Mouse (Mus musculus) midbrain, embryonic 12.5 days (tissue): Measurements from ENCODE around the gene Spz1. TPM values are rescaled to one million over a fixed set of nuclear protein-coding genes. Genes with fewer than 3 reads are reported as not detected.
A peak's percentile ranks its signal among the peaks of the same experiment; 100 is the strongest.

Experiments used
- ATAC-seq: fragments of 200-750 bp; cut with Nextera tagmentation; 2 replicates; pipeline ENCODE4 v1.8.0; 2017; ENCODE audit warnings: low read depth, moderate TSS enrichment, moderate library complexity; ENCODE audit not compliant: low FRiP score
- H3K27ac ChIP-seq: fragments of 300-500 bp; sonication (generic); replicated peaks from 2 replicates; pipeline ENCODE4 v1.5.1; 2016; ENCODE audit warnings: mild to moderate bottlenecking
- H3K27me3 ChIP-seq: fragments of 300-500 bp; sonication (generic); 2 replicates; pipeline ENCODE4 v1.6.1; 2016; ENCODE audit warnings: mild to moderate bottlenecking
- H3K36me3 ChIP-seq: fragments of 300-500 bp; sonication (generic); 2 replicates; pipeline ENCODE4 v1.6.1; 2016
- H3K4me1 ChIP-seq: fragments of 300-500 bp; sonication (generic); 2 replicates; pipeline ENCODE4 v1.6.1; 2016
- H3K4me2 ChIP-seq: fragments of 300-500 bp; sonication (generic); replicated peaks from 2 replicates; pipeline ENCODE4 v1.6.1; 2016; ENCODE audit warnings: mild to moderate bottlenecking, moderate library complexity
- H3K4me3 ChIP-seq: fragments of 300-500 bp; sonication (generic); 2 replicates; pipeline ENCODE4 v1.5.1; 2016; ENCODE audit warnings: mild to moderate bottlenecking
- H3K9ac ChIP-seq: fragments of 300-500 bp; sonication (generic); replicated peaks from 2 replicates; pipeline ENCODE4 v1.6.1; 2016; ENCODE audit warnings: mild to moderate bottlenecking, moderate library complexity
- H3K9me3 ChIP-seq: fragments of 300-500 bp; sonication (generic); 2 replicates; pipeline ENCODE4 v1.6.1; 2016; ENCODE audit warnings: mild to moderate bottlenecking
- WGBS: fragments of 180-500 bp; shearing (Covaris S2); methylation state at CpG from one replicate; pipeline ENCODE4 v1.1.7; 2016; 5-methylcytosine and 5-hydroxymethylcytosine counted together
- polyA plus RNA-seq: library from polyadenylated mRNA; unstranded; fragments of >200 nt; fragmentation: Nextera tagmentation; extraction: Ambion mirVana; gene quantifications from 2 replicates; pipeline ENCODE4 v1.2.1, GENCODE M21; 2016

Spz1 gene
- polyA plus RNA-seq, 1 experiment from 2014 or later: not detected

DNA sequence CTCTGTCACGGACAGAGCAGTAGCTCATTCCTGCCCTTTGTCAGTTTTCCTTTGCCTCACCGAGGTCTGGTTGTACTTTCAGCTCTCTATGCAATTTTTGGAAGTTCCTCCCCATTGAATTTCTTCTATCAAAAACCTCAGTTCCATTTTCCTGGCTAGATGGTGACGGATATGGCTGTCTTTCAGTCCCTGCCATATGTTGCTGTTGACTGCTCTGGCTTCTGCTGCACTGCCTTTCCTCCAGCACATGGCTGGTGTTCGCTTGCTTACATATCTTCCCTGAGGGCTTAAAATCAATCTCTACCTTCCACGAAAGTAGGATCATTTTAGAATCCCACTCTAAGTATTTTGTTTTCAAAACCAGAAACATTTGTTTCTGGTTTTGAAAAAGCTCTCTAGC is 16.5 kb downstream of the Spz1 start:
- no peak overlapping the region for H3K4me3 ChIP-seq
- H3K27me3 ChIP-seq: no peaks in the 10 kb centered on the region
- no peaks in the 10 kb centered on the region for H3K36me3 ChIP-seq
- no peak overlapping the region for H3K9ac ChIP-seq
- 83% methylated on average over 5 of the region's 5 CpGs for WGBS
- ATAC-seq: no peak
- peaks cover 13% of the 10 kb centered on the region for H3K4me1 ChIP-seq
- H3K9me3 ChIP-seq: no peaks in the 10 kb centered on the region
- no peak overlapping the region for H3K27ac ChIP-seq
- H3K4me2 ChIP-seq: no peak overlapping the region

DNA sequence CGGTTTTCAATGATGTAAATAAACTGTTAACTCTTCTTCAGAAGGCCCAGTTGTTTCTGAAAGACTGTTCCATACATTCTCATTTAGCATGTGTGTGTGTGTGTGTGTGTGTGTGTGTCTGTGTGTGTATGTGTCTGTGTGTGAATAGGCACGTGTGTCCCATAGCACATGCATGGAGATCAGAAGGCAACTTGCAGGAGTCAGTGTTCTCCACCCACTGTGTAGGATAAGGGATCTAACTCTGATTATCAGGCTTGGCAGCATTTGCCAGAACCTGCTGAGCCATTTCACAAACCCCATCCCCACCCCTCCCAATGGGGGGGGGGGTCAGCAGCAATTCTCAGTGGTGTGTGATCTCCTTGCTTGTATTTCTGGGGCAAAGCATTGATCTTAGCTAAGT is 18.7 kb downstream of the Spz1 start:
- H3K9me3 ChIP-seq: 0 out of 2 replicates have a peak, but pooled peaks cover 4% of the 10 kb centered on the region
- no peak overlapping the region for H3K27ac ChIP-seq
- peak; percentile 55 for ATAC-seq
- WGBS: 56% methylated on average over 2 of the region's 2 CpGs
- peaks cover 13% of the 10 kb centered on the region for H3K4me1 ChIP-seq
- no peak overlapping the region for H3K9ac ChIP-seq
- no peak overlapping the region for H3K4me3 ChIP-seq
- H3K36me3 ChIP-seq: no peaks in the 10 kb centered on the region
- no peaks in the 10 kb centered on the region for H3K27me3 ChIP-seq
- H3K4me2 ChIP-seq: no peak overlapping the region

DNA sequence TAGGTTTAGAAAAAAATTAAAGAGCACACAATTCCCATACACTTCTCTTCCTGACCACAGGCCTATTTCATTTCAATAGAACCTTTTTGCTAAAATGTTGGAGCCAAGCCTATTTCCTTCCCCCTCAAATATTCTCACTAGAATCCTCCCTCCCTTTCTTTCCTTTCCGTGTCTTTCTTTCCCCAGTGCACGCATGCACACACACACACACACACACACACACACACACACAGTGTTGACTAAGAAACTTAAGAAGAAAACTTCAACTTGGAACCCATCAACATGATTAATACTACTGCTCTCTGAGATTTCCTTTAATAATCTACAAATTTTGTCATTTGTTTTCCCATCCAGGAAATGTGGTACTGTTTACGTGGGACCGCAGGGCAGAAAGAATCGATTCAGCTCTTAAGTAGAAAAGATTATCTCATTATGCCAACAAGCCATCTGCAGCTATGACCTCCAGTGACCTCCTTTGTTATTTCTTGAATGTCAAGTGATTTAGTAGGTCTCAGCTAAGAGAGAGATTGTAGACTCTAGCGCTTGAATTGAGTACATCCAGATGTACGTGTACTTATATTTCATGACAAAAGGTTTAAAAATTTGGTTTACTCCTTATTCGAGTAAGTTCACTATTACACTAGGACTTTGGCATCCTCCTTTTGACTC is 19.4 kb downstream of the Spz1 start:
- peaks cover 5% of the 10 kb centered on the region for H3K9me3 ChIP-seq
- H3K27me3 ChIP-seq: no peaks in the 10 kb centered on the region
- H3K9ac ChIP-seq: no peak overlapping the region
- H3K4me2 ChIP-seq: no peak overlapping the region
- H3K27ac ChIP-seq: no peak overlapping the region
- no peaks in the 10 kb centered on the region for H3K36me3 ChIP-seq
- WGBS: 20% methylated on average over 8 of the region's 8 CpGs
- peaks cover 13% of the 10 kb centered on the region for H3K4me1 ChIP-seq
- ATAC-seq: peak; percentile 68; the same call in 1 of the 2 replicates
- no peak overlapping the region for H3K4me3 ChIP-seq

DNA sequence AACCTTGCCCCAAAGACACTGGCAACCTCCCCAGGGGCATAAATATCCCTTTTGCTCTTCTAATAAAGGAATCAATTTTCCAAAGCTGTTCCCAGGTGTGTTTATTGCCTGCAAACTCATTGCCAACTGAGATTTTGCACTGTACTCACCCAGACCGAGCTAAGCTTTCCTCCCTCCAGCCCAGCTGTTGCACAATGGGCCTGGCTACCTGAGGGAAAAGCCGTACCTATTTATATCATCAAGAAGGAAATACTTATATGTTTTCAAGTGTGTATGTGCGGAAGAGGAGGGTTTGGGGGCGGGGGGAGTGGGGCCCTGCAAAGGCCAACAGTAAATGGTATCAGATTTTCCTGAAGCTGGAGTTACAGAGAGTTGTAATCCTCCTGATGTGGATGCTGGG is 28.9 kb downstream of the Spz1 start:
- no peaks in the 10 kb centered on the region for H3K4me1 ChIP-seq
- H3K27ac ChIP-seq: no peak overlapping the region
- H3K4me2 ChIP-seq: no peak overlapping the region
- ATAC-seq: no peak
- no peak overlapping the region for H3K9ac ChIP-seq
- no peaks in the 10 kb centered on the region for H3K36me3 ChIP-seq
- WGBS: 92% methylated on average over 4 of the region's 4 CpGs
- peaks cover 20% of the 10 kb centered on the region for H3K9me3 ChIP-seq
- no peak overlapping the region for H3K4me3 ChIP-seq
- no peaks in the 10 kb centered on the region for H3K27me3 ChIP-seq

DNA sequence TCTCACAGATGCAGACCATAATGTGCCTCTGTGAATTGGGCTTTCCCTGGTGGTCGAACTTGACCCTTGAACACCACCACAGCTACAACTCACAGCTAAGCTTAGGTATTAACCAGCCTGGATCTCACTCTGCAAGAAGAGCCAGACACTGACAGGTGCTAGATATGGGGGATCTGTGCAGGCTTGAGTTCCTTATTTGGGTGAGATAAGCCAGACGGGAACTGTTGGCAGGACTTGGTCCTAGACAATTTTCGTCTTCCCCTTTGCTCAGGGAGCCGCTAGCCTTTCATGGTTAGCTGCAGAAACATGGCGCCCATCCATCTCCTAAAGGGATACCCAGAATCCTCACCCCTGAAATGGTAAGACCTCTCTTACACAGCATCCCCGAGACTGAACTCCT is 35.0 kb downstream of the Spz1 start:
- Histone ChIP-seq H3K27me3 (peaks cover 3% of the 10 kb centered on the region; the same call in 1 of the 2 replicates), H3K9ac (no peak overlapping the region), H3K9me3 (no peaks in the 10 kb centered on the region), H3K36me3 (no peaks in the 10 kb centered on the region), H3K4me1 (no peaks in the 10 kb centered on the region), H3K4me3 (no peak overlapping the region), H3K27ac (no peak overlapping the region), H3K4me2 (no peak overlapping the region)
- ATAC-seq: no peak
- WGBS: 86% methylated on average over 6 of the region's 6 CpGs

DNA sequence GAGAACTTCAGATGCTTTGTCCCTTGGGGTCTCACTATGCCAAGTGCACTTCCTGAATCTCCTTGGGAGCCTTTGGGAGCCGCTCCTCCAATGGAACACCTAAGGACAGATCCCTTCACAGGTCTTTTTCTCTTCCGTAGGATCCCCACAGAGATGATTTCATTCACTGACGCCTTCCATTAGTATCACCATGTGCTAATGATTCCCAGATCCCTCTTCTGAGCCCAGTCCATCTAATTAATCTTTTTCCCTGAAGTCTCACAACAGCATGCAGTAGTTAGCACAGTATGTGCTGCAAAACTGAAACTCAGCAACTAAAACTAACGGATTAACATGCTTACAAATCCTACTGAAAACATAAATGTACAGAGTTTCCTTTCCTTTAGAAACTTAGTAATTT is 36.8 kb downstream of the Spz1 start:
- Histone ChIP-seq H3K4me1 (no peaks in the 10 kb centered on the region), H3K9ac (no peak overlapping the region), H3K27me3 (peaks cover 3% of the 10 kb centered on the region; the same call in 1 of the 2 replicates), H3K4me2 (no peak overlapping the region), H3K27ac (no peak overlapping the region), H3K9me3 (no peaks in the 10 kb centered on the region), H3K4me3 (no peak overlapping the region), H3K36me3 (no peaks in the 10 kb centered on the region)
- no peak for ATAC-seq
- 50% methylated on average over 4 of the region's 4 CpGs for WGBS

DNA sequence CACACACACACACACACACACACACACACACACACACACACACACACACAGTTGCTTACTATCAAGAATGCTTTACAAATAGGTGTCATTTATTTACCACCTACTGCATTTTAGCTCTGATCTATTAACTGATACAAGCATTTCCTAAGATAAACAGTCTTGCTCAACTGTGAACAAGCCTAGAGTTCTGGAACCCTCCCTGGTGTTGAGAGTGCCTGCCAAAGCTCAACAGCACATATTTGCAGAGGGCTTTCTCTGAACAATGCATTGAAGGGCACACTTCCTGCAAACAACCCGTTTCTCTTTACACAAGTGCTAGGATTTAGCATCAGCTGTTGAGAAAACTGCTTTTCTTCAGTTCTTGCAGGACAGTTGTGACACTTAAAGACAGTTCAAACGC is 42.2 kb downstream of the Spz1 start:
- Histone ChIP-seq H3K27me3 (0 out of 2 replicates have a peak, but pooled peaks cover under 1% of the 10 kb centered on the region), H3K4me3 (no peak overlapping the region), H3K9ac (no peak overlapping the region), H3K9me3 (no peaks in the 10 kb centered on the region), H3K36me3 (no peaks in the 10 kb centered on the region), H3K27ac (no peak overlapping the region), H3K4me2 (no peak overlapping the region), H3K4me1 (peaks cover 3% of the 10 kb centered on the region)
- 49% methylated on average over 2 of the region's 2 CpGs for WGBS
- ATAC-seq: no peak

DNA sequence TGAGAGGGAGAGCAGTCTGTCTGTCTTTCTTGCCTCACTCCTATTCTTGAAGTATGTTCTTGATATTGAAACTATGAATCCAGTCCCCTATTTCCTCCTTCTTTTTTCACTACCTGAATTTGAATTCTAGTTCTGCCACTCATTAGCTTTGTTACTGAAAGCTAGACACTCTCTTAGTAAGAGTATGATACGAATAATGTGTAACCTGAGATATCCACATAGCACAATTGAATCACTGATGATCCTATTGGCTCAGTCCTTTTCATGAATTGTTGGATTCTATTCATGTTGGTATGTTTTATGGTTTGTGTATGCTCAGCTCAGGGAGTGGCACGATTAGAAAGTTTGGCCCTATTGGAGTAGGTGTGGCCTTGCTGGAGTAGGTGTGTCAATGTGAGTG is 43.8 kb downstream of the Spz1 start:
- 83% methylated on average over 2 of the region's 2 CpGs for WGBS
- no peak for ATAC-seq
- H3K27ac ChIP-seq: no peak overlapping the region
- H3K9ac ChIP-seq: no peak overlapping the region
- no peaks in the 10 kb centered on the region for H3K36me3 ChIP-seq
- no peak overlapping the region for H3K4me2 ChIP-seq
- no peaks in the 10 kb centered on the region for H3K9me3 ChIP-seq
- peaks cover 3% of the 10 kb centered on the region for H3K4me1 ChIP-seq
- no peaks in the 10 kb centered on the region for H3K27me3 ChIP-seq
- no peak overlapping the region for H3K4me3 ChIP-seq

DNA sequence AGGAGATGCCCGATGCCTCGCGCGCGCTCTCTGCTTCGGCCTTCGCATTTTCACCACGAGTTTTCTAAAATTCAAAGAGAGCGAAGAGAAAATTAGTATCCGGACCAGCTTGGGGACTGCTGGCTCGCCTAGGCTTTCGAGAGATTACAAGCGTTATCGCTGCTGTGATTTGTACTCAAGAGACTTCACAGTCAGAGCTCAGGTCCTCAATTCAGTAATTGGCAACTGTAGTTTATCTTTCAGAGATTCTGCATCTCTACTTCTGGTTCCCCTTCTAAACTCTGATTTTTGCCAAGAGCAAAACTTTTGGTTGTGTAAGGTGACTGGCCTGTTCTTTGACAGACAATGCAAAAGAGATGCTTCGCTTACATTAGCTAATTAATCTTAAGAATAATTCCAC is 44.7 kb downstream of the Spz1 start:
- H3K4me2 ChIP-seq: peak overlapping the region; percentile 67
- H3K27ac ChIP-seq: peak overlapping the region; percentile 94
- 5% methylated on average over 15 of the region's 15 CpGs for WGBS
- no peaks in the 10 kb centered on the region for H3K27me3 ChIP-seq
- H3K36me3 ChIP-seq: no peaks in the 10 kb centered on the region
- H3K9me3 ChIP-seq: no peaks in the 10 kb centered on the region
- H3K4me3 ChIP-seq: peak overlapping the region; percentile 74
- peaks cover 3% of the 10 kb centered on the region for H3K4me1 ChIP-seq
- peak overlapping the region; percentile 85 for H3K9ac ChIP-seq
- peak; percentile 6; the same call in 1 of the 2 replicates for ATAC-seq

DNA sequence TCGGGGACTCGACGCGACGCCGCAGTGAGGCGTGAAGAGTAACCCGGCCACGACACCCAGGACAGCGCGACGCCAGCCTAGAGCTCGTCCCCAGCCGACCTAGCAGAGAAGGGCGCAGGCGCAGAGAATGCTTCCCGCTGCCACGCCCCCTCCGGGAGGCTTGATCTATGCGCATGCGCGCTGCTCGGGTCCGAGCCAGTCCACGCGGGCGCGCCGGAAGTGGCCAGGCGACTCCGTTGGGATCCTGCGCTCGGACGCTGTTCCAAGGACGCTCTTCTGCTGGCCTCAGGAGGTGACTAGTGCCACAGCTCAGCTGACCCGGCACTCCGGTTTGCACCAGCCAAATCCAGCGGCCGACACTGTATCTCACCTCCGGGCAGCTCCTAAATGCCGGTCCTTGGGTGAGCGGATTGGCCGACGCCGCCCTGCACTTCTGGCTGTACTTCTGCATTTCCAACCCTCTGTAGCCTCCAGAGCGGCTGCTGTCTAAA is 45.2 kb downstream of the Spz1 start, which contains the start of gene Zfyve16:
Gene Zfyve16, minus strand, starts transcription at position 148 of the 491 bp plus-strand sequence.
- Histone ChIP-seq H3K36me3 (no peaks in the 10 kb centered on the region), H3K27me3 (no peaks in the 10 kb centered on the region), H3K9me3 (no peaks in the 10 kb centered on the region), H3K4me1 (peaks cover 3% of the 10 kb centered on the region), H3K27ac (peak within 1 kb of the TSS; percentile 94), H3K9ac (peak within 1 kb of the TSS; percentile 85), H3K4me3 (peak within 1 kb of the TSS; percentile 74), H3K4me2 (peak within 1 kb of the TSS; percentile 67)
- WGBS: under 1% methylated on average over 44 of the region's 46 CpGs
- ATAC-seq: peak; percentile 99

DNA sequence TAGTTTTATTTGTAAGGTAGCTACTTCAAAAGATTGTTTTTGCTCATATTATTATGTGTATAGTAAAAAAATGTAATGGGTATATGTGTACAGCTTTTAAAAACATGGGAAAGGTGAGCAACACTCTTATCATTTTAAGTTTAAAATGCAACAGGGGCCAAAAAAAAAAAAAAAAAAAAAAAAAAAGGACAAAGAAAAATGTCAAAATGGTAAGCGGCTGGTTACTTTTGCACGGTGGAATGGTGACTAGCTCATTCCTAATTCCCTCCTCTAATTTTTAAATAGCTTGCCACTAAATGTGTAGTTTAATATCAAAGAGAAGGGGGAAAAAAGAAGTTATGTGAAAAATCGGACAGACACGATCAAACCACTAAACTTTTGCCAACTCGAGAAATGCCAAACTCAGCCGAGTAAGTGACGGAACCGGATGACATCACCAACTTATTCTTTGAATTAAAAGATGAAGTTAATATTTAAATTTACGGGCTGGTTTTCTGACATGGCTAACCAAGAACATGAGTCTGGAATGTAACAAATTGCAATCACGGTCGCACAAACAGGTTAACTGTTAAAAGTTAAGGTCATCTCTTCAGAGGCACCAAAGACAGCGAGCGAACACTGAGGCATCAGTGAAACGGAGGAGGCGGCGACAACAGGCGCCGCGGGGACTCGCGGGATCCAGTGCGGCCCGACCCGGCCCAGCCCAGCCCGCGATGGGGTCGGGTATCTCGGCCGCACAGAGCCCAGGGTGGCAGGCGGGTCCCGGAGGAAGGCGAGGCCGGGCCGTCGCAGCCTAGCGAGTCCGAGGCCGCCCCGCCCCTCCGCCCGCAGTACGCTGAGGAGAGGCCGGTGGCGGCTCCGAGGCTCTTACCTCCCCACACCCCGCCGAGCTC is 45.9 kb downstream of the Spz1 start:
- peak overlapping the region; percentile 67 for H3K4me2 ChIP-seq
- peak overlapping the region; percentile 94 for H3K27ac ChIP-seq
- 4% methylated on average over 38 of the region's 47 CpGs for WGBS
- H3K27me3 ChIP-seq: no peaks in the 10 kb centered on the region
- no peaks in the 10 kb centered on the region for H3K9me3 ChIP-seq
- H3K9ac ChIP-seq: peak overlapping the region; percentile 85
- no peaks in the 10 kb centered on the region for H3K36me3 ChIP-seq
- H3K4me1 ChIP-seq: peaks cover 3% of the 10 kb centered on the region
- H3K4me3 ChIP-seq: peak overlapping the region; percentile 74
- ATAC-seq: no peak; the same call in 1 of the 2 replicates
